Mouse (Mus musculus) gastrocnemius, adult 8-10 months (tissue): ENCODE measurements around the gene Sh3pxd2a. TPM values are rescaled to one million over a fixed set of nuclear protein-coding genes. Genes with fewer than 3 reads are reported as not detected.
"Not testable (repeated sequence)": the region's sequence is repeated elsewhere in the genome, so short reads cannot be mapped to it uniquely, and the experiment has no call there.

Experiments used
- DNase-seq, 2 experiments: peaks; one replicate each; pipeline ENCODE4 v3.0.0; 2022; ENCODE audit warnings: low spot score in 2 of 2
- total RNA-seq, 4 experiments: library from RNA; stranded (reverse); gene quantifications; 2 replicates each; pipeline ENCODE4 v1.2.4; 2022

Sh3pxd2a gene
- total RNA-seq, 4 experiments from 2014 or later: 33.4 to 44.9 (median 41.1) TPM

DNA sequence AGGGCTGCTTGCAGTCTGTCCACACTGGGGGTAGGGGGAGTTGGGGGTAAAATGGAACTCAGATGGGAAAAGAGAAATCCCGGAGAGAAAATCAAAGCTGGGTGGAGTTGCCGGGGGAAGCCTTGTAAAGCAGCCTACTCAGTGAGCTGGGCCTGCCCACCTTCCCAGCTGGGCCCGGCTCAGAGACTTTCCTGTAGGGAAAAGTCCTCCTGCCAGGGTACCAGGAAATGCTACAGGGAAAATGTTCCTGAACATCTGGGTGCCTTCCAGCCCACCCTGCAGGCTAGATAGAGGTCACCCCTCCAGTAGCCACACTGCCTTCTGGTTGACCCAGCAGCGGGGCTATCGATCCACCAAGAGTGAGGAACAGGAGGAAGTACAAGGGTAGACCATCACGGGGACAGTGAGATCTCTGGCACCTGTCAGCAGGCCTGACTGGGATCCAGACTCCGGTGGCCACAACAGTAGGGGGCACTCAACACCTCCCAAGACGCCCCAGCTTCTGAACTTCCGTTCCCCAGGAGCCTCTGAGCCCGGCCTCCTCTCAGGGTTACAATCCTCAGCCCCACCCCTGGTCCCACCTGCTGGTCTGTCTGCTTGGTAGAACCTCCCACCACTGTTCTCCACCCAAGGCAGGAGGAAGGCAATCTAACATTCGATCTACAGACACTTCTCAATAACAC, 51.5 kb downstream of the Sh3pxd2a start:
- DNase-seq: no peak

DNA sequence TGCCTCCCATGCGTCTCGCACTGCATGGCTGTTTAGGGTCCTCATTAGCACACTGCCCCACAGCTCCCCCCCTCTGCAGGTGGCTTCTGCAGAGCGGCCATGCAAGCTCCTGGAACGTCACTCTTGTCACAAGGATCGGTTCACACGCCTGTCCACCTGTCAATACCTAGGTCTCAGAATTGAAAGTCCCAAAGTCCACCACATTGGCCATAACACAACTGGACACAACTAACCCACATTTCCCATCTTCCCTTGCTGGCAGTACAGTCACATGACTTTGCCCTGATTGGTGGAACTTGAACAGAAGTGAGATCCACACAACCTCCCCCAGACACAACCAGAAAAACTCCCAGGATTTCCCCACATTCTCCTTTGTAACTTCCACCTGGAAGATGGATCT, 53.9 kb downstream of the Sh3pxd2a start:
- DNase-seq: no peak

GRCm38 (mm10) chr19:47409142-47409541, 55.1 kb downstream of the Sh3pxd2a start:
- DNase-seq: no peak

- no peak for DNase-seq
These were observed 55.5 kb downstream of the Sh3pxd2a start for GRCm38 (mm10) chr19:47408656-47409055.

DNA sequence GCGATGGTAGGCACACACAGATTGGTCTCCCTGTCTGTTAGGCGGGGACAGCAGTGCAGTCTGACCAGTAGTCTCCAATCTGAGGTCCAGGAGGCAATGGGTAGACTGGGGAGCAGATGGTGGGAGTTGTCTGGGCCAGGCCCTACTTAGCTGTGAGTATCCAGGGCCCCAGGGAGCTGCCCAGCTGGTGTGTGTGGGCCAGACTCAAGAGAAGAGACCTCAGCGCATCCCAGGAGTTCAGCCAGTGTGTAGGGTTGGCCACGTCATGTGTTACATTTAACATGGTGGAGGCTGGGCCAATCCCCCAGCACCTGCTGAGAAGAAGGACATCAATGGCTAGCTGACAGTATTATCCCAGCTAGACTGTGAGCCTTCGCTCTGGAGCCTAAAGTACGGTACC, 56.9 kb downstream of the Sh3pxd2a start:
- DNase-seq: no peak

- DNase-seq: no peak
These were observed 57.7 kb downstream of the Sh3pxd2a start for GRCm38 (mm10) chr19:47406524-47406923.

DNA sequence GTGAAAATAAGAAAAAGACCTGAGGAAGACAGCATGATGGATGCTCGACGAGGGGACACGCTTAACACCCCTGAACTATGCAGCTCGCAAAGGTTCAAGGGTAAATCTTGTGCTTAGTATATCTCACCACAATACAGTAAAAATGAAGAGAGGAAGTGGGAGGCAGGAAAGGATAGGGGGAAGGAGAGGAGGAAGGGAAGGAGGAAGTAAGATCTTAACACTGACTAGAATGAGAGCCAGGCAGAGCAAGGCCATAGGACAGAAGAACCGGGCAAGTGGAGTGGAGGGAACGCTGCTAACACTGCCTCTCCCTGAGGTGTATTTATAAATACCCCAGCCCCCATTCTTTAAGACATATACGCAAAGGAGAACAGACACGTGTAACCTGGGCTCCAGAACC, 58.7 kb downstream of the Sh3pxd2a start:
- DNase-seq: no peak

DNA sequence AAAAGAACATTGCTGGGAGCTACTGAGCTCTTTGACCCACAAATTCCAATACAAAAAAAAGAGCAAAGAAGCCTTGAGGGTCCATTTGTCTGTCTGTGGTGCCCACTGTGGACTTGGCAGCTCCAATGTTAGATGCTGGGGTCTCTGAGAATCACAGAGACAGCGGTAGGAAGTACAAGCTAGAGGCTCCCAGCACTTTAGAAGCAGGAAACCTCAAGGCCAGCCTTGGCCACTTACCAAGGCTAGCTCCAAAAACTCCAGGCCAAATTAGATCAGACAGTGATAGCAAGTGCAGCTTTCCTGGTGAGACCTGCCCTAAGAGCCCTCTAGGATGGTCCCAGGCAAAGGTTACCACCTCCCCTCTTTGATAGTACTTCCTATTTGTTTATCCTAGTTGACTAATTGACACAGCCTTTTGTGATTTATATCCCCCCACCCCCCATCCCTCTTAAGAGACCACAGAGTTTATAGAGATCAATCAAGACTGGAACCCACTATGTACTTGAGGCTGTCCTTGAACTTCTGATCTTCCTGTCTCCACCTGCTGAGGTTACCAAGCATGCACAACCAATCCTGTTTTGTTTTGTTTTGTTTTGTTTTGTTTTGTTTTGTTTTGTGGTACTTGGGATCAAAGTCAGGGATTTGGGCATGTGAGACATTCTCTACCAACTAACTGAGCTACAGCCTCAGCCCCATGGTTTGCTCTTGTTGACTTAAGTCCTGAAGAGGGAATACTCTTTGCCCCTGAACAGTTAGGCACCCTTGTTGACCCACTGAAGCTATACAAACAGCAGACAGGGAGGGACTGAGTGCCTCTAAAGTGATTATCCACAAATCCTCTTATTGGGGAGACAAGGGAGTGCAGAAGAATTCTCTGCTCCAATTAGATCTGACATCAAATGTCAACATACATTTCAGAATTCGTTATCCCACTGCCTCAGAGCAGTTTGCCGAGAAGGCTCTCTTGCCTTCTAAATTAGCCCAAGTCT, 60.5 kb downstream of the Sh3pxd2a start:
- DNase-seq: no peak

DNA sequence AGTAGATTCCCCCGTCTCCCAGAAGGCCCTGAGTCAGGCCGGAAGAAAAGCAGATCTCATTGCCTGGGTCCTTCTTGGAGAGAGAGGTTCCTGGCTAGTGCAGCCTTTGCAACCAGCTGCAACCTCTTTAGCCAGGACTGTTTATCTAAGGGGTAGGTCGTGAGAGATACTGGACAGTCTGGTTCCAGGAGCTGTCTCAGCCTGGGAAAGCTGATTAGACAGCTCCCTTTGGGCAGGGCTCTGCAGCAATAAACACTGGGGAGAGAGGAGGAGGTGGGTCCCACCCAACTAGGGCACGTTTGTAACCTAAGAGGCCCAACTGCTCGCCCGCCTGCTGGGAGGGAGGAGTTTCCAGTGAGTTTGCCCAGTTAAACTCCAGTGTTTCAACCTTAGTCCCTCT, 61.2 kb downstream of the Sh3pxd2a start:
- peak; percentile 57 to 74 for DNase-seq

- no peak for DNase-seq
These were observed 61.7 kb downstream of the Sh3pxd2a start for GRCm38 (mm10) chr19:47402544-47402943.

DNA sequence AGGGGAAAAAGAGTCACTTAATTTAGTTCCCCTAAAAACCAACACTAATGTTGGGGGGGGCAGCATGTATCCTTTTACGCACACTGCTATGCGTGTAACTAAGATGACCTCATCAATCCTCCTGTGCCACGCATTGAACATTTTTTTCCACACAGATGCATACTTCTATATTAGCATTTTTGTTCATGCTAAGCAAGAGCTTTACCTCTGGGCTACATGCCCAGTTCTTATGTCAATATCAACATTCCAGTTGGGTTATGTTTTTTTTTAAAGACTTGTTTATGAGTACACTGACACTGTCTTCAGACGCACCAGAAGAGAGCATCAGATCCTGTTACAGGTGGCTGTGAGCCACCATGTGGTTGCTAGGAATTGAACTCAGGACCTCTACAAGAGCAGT, 64.5 kb downstream of the Sh3pxd2a start:
- no peak for DNase-seq

- no peak for DNase-seq
These were observed 65.2 kb downstream of the Sh3pxd2a start for GRCm38 (mm10) chr19:47399029-47399428.

- DNase-seq: peak in 1 of 2 experiments; percentile 44
These were observed 66.1 kb downstream of the Sh3pxd2a start for GRCm38 (mm10) chr19:47397882-47398671.

DNA sequence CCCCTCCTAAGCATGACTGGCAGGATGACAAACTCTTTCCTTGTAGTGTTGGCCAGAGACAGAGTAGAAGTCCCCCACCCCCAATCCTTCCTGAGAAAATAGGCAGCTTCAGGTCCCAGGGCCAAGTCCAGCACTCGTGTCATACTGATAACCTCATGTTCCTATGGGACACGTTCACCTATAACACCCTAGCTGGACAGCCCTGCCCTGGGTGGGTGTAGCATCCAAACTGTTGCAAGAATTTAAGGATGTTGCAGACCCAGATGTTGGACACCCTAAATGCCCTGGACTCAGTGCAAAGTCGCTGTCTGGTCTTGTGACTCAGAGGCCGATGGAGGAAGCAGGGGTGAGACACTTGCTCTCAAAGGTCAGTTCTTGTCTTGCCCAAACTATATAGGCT, 68.9 kb downstream of the Sh3pxd2a start:
- no peak for DNase-seq

DNA sequence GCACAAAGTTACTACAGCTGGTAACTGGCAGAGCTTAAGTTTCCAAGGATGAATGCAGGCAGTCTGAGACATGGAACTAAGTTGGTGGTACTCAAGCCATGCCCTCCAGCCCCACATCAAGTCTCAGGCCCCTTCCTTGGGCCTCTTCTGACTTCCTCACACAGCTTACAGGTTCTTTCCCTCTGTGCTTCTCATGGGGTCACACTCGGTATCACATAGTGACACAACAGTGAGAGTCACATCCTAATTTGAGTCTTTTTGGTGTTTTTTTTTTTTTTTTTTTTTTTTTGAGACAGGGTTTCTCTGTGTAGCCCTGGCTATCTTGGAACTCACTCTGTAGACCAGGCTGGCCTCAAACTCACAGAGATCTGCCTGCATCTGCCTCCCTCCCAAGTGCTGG, 69.4 kb downstream of the Sh3pxd2a start:
- not testable (repeated sequence) for DNase-seq

- DNase-seq: peak; percentile 42 to 62
These were observed 73.3 kb downstream of the Sh3pxd2a start for GRCm38 (mm10) chr19:47390878-47391277.

DNA sequence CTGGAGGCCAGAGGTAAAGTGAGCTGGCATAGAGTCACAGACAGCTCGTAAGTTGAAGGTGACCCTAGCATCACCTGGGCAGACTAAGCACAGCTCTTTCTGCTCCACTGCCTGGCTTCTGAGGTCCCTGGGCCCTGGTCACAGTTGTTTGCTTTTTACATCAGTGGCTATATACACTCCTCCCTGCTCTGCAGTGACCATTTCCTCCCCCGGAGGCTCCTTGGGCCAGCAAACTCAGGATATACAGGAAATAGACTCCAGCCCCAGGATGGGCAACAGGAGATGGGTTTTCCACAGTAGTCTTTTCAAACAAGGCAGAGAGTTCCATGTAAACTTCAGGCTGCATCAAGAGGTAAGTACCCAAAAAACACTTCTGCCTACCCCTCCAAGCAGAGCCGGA, 76.3 kb downstream of the Sh3pxd2a start:
- no peak for DNase-seq

DNA sequence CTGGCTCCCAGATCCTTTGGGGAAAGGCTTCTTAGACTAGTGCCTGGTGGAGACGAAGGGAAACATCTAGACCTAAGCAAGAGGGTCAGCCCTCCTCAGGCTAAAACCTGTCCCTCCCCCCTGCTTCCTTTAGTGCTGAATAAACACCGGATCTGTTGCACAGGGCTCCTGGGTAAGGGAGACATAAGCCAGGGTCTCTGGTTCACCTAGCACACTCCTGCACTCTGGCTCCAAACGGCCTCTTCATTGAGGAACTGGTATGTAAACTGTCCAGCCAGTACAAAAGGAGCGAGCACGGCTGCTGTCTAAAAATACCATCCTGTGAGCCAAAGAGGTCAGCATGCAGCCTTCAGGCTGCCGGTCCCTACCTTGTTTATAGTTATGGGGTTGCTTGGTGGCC, 76.8 kb downstream of the Sh3pxd2a start:
- DNase-seq: no peak

DNA sequence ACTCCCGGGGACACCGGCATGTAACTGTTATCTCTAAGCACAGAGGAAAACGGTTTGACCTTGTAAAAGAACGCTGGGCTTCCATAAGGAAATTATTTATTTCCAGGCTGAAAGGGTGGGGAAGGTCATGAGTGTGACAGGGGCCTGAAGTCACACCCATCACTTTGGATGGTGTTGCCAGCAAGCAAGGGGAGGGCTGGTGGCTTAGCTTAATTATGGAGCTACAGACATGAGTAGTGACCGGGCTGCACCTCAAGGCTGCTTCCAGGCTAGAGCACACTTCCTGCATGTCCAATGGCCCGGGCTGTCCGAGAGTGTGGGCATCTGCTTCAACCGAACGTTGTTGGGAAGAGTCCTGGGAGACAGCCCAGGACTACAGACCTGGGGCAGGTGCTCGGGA, 78.2 kb downstream of the Sh3pxd2a start:
- DNase-seq: no peak

DNA sequence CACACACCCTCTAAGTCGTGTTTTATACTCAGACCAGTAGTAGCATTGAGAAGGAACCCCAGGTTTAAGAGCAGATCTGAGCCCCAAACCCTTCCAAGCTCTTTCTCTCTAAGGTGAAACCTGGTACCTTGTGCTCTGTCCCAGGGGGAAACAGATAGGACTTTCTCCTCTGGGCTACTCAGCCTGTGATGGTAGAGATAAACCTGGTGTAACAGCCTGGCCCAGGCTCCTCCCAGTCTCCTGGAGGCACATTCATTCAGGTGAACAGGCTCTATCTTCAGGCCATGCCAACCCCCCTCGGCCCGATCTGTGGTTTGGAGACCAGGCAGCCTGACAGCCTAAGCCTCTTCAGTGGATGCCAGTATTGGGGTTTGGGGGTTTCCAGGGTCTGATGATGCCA, 79.6 kb downstream of the Sh3pxd2a start:
- no peak for DNase-seq

DNA sequence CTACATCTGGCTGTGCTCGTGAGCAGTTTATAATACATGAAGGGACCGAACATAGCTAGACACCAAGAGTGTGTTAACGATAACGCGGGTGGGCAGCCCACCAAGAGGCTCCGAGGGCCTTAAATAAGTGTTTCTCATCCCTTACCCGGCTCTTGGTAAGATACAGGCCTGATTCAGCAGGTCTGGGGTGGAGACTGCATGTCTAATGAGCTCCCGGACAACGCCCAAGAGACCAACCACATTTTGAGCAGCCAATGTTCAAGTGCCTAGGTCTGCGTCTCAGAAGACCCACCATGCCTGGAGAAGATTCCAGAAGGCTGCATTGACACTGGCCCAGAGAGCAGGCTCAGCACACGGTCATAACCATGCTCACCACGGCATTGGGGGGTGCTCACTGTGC, 80.2 kb downstream of the Sh3pxd2a start:
- no peak for DNase-seq

DNA sequence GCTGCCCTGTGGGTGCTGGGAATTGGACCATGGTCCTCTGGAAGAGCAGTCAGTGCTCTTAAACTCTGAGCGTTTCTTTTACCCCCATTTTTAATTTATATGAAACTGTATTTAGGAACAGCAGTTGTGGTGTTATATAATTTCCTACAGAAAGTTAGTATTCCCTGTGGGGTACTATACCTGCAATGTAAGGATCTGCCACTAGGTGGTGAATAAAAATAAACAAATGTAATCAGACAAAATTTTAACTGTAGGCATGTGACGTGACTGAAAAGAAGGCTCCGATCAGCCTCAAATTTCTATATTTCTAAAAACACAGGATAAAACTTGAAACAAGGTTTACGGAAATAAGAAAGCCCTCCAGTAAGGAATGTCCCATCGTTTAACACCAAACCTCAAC, 81.9 kb downstream of the Sh3pxd2a start:
- DNase-seq: no peak
